Mouse (Mus musculus) E14TG2a.4 (cell line): ENCODE measurements at regions not wholly inside any gene's neighbourhood (a gene's known extent, or its start where the extent isn't known, plus 50 kb on each side); places are given as distances from the start of the nearest gene placed in this dataset.

ENCODE experiments used
- H3K27me3 ChIP-seq: 2 replicates; pipeline ENCODE4 v1.6.1; 2014; ENCODE audit warnings: low read length, control low read depth; ENCODE audit not compliant: insufficient read depth
- H3K36me3 ChIP-seq: 2 replicates; pipeline ENCODE4 v1.6.1; 2014; ENCODE audit warnings: low read length, control low read depth; ENCODE audit not compliant: insufficient read depth
- H3K4me1 ChIP-seq: replicated peaks from 2 replicates; pipeline ENCODE4 v1.6.1; 2014; ENCODE audit warnings: low read depth, low read length, control low read depth
- H3K4me3 ChIP-seq: replicated peaks from 2 replicates; pipeline ENCODE4 v1.5.1; 2014; ENCODE audit warnings: mild to moderate bottlenecking, low read length
- H3K9me3 ChIP-seq: 2 replicates; pipeline ENCODE4 v1.6.1; 2014; ENCODE audit warnings: low read length, control low read depth
- CTCF ChIP-seq: conservative IDR thresholded peaks from 2 replicates; pipeline ENCODE4 v1.5.1; 2014; ENCODE audit warnings: low read length
- NANOG ChIP-seq: IDR thresholded peaks from 2 replicates; pipeline ENCODE4 v1.6.1; 2014; ENCODE audit warnings: borderline replicate concordance, low read length, mixed read lengths
- POU5F1 ChIP-seq: IDR thresholded peaks from 2 replicates; pipeline ENCODE4 v1.6.1; 2014; ENCODE audit warnings: low read length, borderline replicate concordance

GRCm38 (mm10) chr10:19472949-19473535 is 116.7 kb downstream of the Olig3 start:
- Histone ChIP-seq H3K36me3 (no peaks in the 10 kb centered on the region), H3K9me3 (no peaks in the 10 kb centered on the region), H3K4me1 (no peaks in the 10 kb centered on the region), H3K27me3 (no peaks in the 10 kb centered on the region), H3K4me3 (no peak overlapping the region)
- no peak for TF ChIP-seq NANOG
- no peak for TF ChIP-seq CTCF
- no peak for TF ChIP-seq POU5F1

GRCm38 (mm10) chr10:19485537-19486135 is 106.1 kb upstream of the Ifngr1 start:
- Histone ChIP-seq H3K4me3 (no peak overlapping the region), H3K4me1 (no peaks in the 10 kb centered on the region), H3K36me3 (no peaks in the 10 kb centered on the region), H3K9me3 (peaks cover 7% of the 10 kb centered on the region; the same call in 1 of the 2 replicates), H3K27me3 (no peaks in the 10 kb centered on the region)
- no peak for TF ChIP-seq CTCF
- no peak for TF ChIP-seq POU5F1

- Histone ChIP-seq H3K9me3 (peaks cover 7% of the 10 kb centered on the region; the same call in 1 of the 2 replicates), H3K27me3 (no peaks in the 10 kb centered on the region), H3K4me1 (peaks cover 7% of the 10 kb centered on the region), H3K36me3 (no peaks in the 10 kb centered on the region), H3K4me3 (no peak overlapping the region)
- TF ChIP-seq POU5F1 (no peak), CTCF (no peak), NANOG (no peak)
These were observed 101.2 kb upstream of the Ifngr1 start for GRCm38 (mm10) chr10:19490500-19490899.

- H3K36me3 ChIP-seq, result no peaks in the 10 kb centered on the region
- H3K9me3 ChIP-seq, result peaks cover 7% of the 10 kb centered on the region; the same call in 1 of the 2 replicates
- no peak overlapping the region for H3K4me3 ChIP-seq
- H3K27me3 ChIP-seq, result no peaks in the 10 kb centered on the region; the same call in 1 of the 2 replicates
- peak; percentile 17 for TF ChIP-seq CTCF
- no peak for TF ChIP-seq NANOG
- peaks cover 7% of the 10 kb centered on the region for H3K4me1 ChIP-seq
These were observed 100.0 kb upstream of the Ifngr1 start for GRCm38 (mm10) chr10:19491513-19492380.

GRCm38 (mm10) chr10:19494461-19495105 is 97.2 kb upstream of the Ifngr1 start:
- peaks cover 7% of the 10 kb centered on the region for H3K4me1 ChIP-seq

GRCm38 (mm10) chr10:19498112-19498511 is 93.6 kb upstream of the Ifngr1 start:
- no peaks in the 10 kb centered on the region for H3K9me3 ChIP-seq
- no peaks in the 10 kb centered on the region for H3K36me3 ChIP-seq
- H3K4me1 ChIP-seq, result peaks cover 7% of the 10 kb centered on the region
- H3K4me3 ChIP-seq, result no peak overlapping the region
- no peaks in the 10 kb centered on the region; the same call in 1 of the 2 replicates for H3K27me3 ChIP-seq
- TF ChIP-seq NANOG, result no peak
- no peak for TF ChIP-seq POU5F1
- no peak for TF ChIP-seq CTCF

More at GRCm38 (mm10) chr10:19494461-19495105, 97.2 kb upstream of the Ifngr1 start:
- no peak for TF ChIP-seq POU5F1
- TF ChIP-seq CTCF, result no peak
- peak; percentile 62; the same call in 1 of the 2 replicates for TF ChIP-seq NANOG
- Histone ChIP-seq H3K4me3 (no peak overlapping the region), H3K36me3 (no peaks in the 10 kb centered on the region), H3K9me3 (no peaks in the 10 kb centered on the region), H3K27me3 (no peaks in the 10 kb centered on the region; the same call in 1 of the 2 replicates)

- H3K4me1 ChIP-seq, result no peaks in the 10 kb centered on the region
- TF ChIP-seq POU5F1 (no peak), NANOG (no peak), CTCF (no peak)
These were observed 88.9 kb upstream of the Ifngr1 start for GRCm38 (mm10) chr10:19502874-19503273.

More at GRCm38 (mm10) chr10:19502874-19503273, 88.9 kb upstream of the Ifngr1 start:
- Histone ChIP-seq H3K27me3 (no peaks in the 10 kb centered on the region), H3K9me3 (no peaks in the 10 kb centered on the region; the same call in 1 of the 2 replicates), H3K36me3 (no peaks in the 10 kb centered on the region), H3K4me3 (no peak overlapping the region)
